Mouse (Mus musculus): ENCODE data around the gene Bace2. TPM values are rescaled to one million over a fixed set of nuclear protein-coding genes. Genes with fewer than 3 reads are reported as not detected.

Gene Bace2
- 10 to 100 TPM in 1 of 2 experiments, 1 to 10 TPM in 1; 3.6 to 10.9 TPM for total RNA-seq (2021)

- DNase-seq (ENCODE audit: low spot score in 2 of 2): peak; percentile 34 to 53
- intact Hi-C loops (cut with DNase I): loop anchor here (2.0 kb wide), 1 partner anchor 74 kb away; no protein-coding TSS in a partner anchor
These were observed at the start of gene Bace2 for GRCm38 (mm10) chr16:97356499-97357187. Bace2 (plus strand) TSS chr16:97356742.

- no peak for DNase-seq (ENCODE audit: low spot score in 2 of 2)
- intact Hi-C loops (cut with DNase I): no loop called here
These were observed 48.9 kb upstream of the Bace2 start for GRCm38 (mm10) chr16:97307594-97307993.

GRCm38 (mm10) chr16:97309796-97310569 is 46.6 kb upstream of the Bace2 start:
- intact Hi-C loops (cut with DNase I): loop anchor here (5.0 to 10.0 kb wide), 3 partner anchors 107 to 475 kb away; no protein-coding TSS in a partner anchor
- no peak for DNase-seq (ENCODE audit: low spot score in 2 of 2)

GRCm38 (mm10) chr16:97310570-97310846 is 46.0 kb upstream of the Bace2 start:
- DNase-seq (ENCODE audit: low spot score in 2 of 2): no peak
- intact Hi-C loops (cut with DNase I): loop anchor here (5.0 to 10.0 kb wide), 3 partner anchors 107 to 474 kb away; no protein-coding TSS in a partner anchor

GRCm38 (mm10) chr16:97312960-97313686 is 43.4 kb upstream of the Bace2 start:
- peak; percentile 73 to 81 for DNase-seq (ENCODE audit: low spot score in 2 of 2)
- intact Hi-C loops (cut with DNase I): loop anchor here (2.0 to 10.0 kb wide), 4 partner anchors 104 to 472 kb away; no protein-coding TSS in a partner anchor

GRCm38 (mm10) chr16:97321576-97321975 is 35.0 kb upstream of the Bace2 start:
- intact Hi-C loops (cut with DNase I): loop anchor here (10.0 kb wide), 2 partner anchors 123 to 443 kb away; partner anchors contain the start of gene Ripk4

GRCm38 (mm10) chr16:97322604-97323003 is 33.9 kb upstream of the Bace2 start:
- no peak for DNase-seq (ENCODE audit: low spot score in 2 of 2)
- intact Hi-C loops (cut with DNase I): loop anchor here (10.0 kb wide), 2 partner anchors 122 to 442 kb away; partner anchors contain the start of gene Ripk4

More at GRCm38 (mm10) chr16:97321576-97321975, 35.0 kb upstream of the Bace2 start:
- DNase-seq (ENCODE audit: low spot score in 2 of 2): no peak

GRCm38 (mm10) chr16:97325975-97326374 is 30.6 kb upstream of the Bace2 start:
- intact Hi-C loops (cut with DNase I): loop anchor here (10.0 kb wide), 2 partner anchors 119 to 439 kb away; partner anchors contain the start of gene Ripk4
- DNase-seq (ENCODE audit: low spot score in 2 of 2): peak; percentile 54 to 73

- intact Hi-C loops (cut with DNase I): loop anchor here (10.0 kb wide), 2 partner anchors 116 to 436 kb away; partner anchors contain the start of gene Ripk4
- no peak for DNase-seq (ENCODE audit: low spot score in 2 of 2)
These were observed 27.9 kb upstream of the Bace2 start for GRCm38 (mm10) chr16:97328602-97329001.

GRCm38 (mm10) chr16:97353013-97353412 is 3.5 kb upstream of the Bace2 start:
- intact Hi-C loops (cut with DNase I): no loop called here
- DNase-seq (ENCODE audit: low spot score in 2 of 2): no peak

- intact Hi-C loops (cut with DNase I): no loop called here
- no peak for DNase-seq (ENCODE audit: low spot score in 2 of 2)
These were observed 1.9 kb upstream of the Bace2 start for GRCm38 (mm10) chr16:97354632-97355031.

GRCm38 (mm10) chr16:97357188-97357821 is 763 bp downstream of the Bace2 start:
- peak; percentile 27 to 38 for DNase-seq (ENCODE audit: low spot score in 2 of 2)
- intact Hi-C loops (cut with DNase I): loop anchor here (2.0 kb wide), 1 partner anchor 73 kb away; no protein-coding TSS in a partner anchor

GRCm38 (mm10) chr16:97362231-97362888 is 5.8 kb downstream of the Bace2 start:
- intact Hi-C loops (cut with DNase I): no loop called here

GRCm38 (mm10) chr16:97366141-97366540 is 9.6 kb downstream of the Bace2 start:
- DNase-seq (ENCODE audit: low spot score in 2 of 2): no peak
- intact Hi-C loops (cut with DNase I): no loop called here

More at GRCm38 (mm10) chr16:97362231-97362888, 5.8 kb downstream of the Bace2 start:
- DNase-seq (ENCODE audit: low spot score in 2 of 2): no peak

GRCm38 (mm10) chr16:97370258-97370657 is 13.7 kb downstream of the Bace2 start:
- no peak for DNase-seq (ENCODE audit: low spot score in 2 of 2)
- intact Hi-C loops (cut with DNase I): no loop called here

- no peak for DNase-seq (ENCODE audit: low spot score in 2 of 2)
- intact Hi-C loops (cut with DNase I): no loop called here
These were observed 31.4 kb downstream of the Bace2 start for GRCm38 (mm10) chr16:97387955-97388354.

GRCm38 (mm10) chr16:97391289-97391688 is 34.7 kb downstream of the Bace2 start:
- intact Hi-C loops (cut with DNase I): no loop called here

GRCm38 (mm10) chr16:97391701-97392384 is 35.3 kb downstream of the Bace2 start:
- no peak for DNase-seq (ENCODE audit: low spot score in 2 of 2)

More at GRCm38 (mm10) chr16:97391289-97391688, 34.7 kb downstream of the Bace2 start:
- DNase-seq (ENCODE audit: low spot score in 2 of 2): no peak

More at GRCm38 (mm10) chr16:97391701-97392384, 35.3 kb downstream of the Bace2 start:
- intact Hi-C loops (cut with DNase I): no loop called here
